Mouse (Mus musculus): ENCODE measurements at regions not wholly inside any gene's neighbourhood (a gene's known extent, or its start where the extent isn't known, plus 50 kb on each side); places are given as distances from the start of the nearest gene placed in this dataset.
"Not testable (repeated sequence)": the region's sequence is repeated elsewhere in the genome, so short reads cannot be mapped to it uniquely, and the experiment has no call there.

- ATAC-seq (replicated peaks; ENCODE audit: low FRiP score, low TSS enrichment, low read depth): not testable (repeated sequence)
Observed at GRCm38 (mm10) chr14:53255962-53256361, 760.4 kb upstream of the Olfr1507 start.

GRCm38 (mm10) chr14:53253470-53253869, 757.9 kb upstream of the Olfr1507 start:
- H3K27me3 ChIP-seq (replicated peaks; ENCODE audit: control insufficient read depth, insufficient read depth, low read length); H3K4me1 ChIP-seq (replicated peaks; ENCODE audit: control insufficient read depth, insufficient read depth, low read length): not testable (repeated sequence)

More at GRCm38 (mm10) chr14:53255962-53256361, 760.4 kb upstream of the Olfr1507 start:
- DNase-seq (ENCODE audit: low spot score); H3K36me3 ChIP-seq (ENCODE audit: control insufficient read depth, insufficient read depth, low read length); H3K27ac ChIP-seq (ENCODE audit: low read depth); H3K4me2 ChIP-seq (ENCODE audit: low read length); H3K4me3 ChIP-seq (ENCODE audit: low read depth, low read length); H3K9me3 ChIP-seq (ENCODE audit: control insufficient read depth, low read length); H3K9ac ChIP-seq (ENCODE audit: low read length); H3K27me3 ChIP-seq (replicated peaks; ENCODE audit: control insufficient read depth, insufficient read depth, low read length); H3K4me1 ChIP-seq (replicated peaks; ENCODE audit: control insufficient read depth, insufficient read depth, low read length): not testable (repeated sequence)
- WGBS: no CpG with 5 or more reads among the region's 3 CpGs

GRCm38 (mm10) chr14:53231142-53231541, 735.6 kb upstream of the Olfr1507 start:
- H3K4me3 ChIP-seq (ENCODE audit: low read depth, low read length); H3K9me3 ChIP-seq (ENCODE audit: control insufficient read depth, low read length); DNase-seq (ENCODE audit: low spot score); H3K4me2 ChIP-seq (ENCODE audit: low read length); H3K27me3 ChIP-seq (replicated peaks; ENCODE audit: control insufficient read depth, insufficient read depth, low read length); H3K27ac ChIP-seq (ENCODE audit: low read depth); H3K36me3 ChIP-seq (ENCODE audit: control insufficient read depth, insufficient read depth, low read length); H3K9ac ChIP-seq (ENCODE audit: low read length); ATAC-seq (replicated peaks; ENCODE audit: low FRiP score, low TSS enrichment, low read depth); H3K4me1 ChIP-seq (replicated peaks; ENCODE audit: control insufficient read depth, insufficient read depth, low read length): not testable (repeated sequence)
- WGBS: no CpG with 5 or more reads among the region's 6 CpGs

More at GRCm38 (mm10) chr14:53253470-53253869, 757.9 kb upstream of the Olfr1507 start:
- not testable (repeated sequence) for H3K9ac ChIP-seq (ENCODE audit: low read length); DNase-seq (ENCODE audit: low spot score); H3K4me2 ChIP-seq (ENCODE audit: low read length); H3K4me3 ChIP-seq (ENCODE audit: low read depth, low read length); ATAC-seq (replicated peaks; ENCODE audit: low FRiP score, low TSS enrichment, low read depth); H3K9me3 ChIP-seq (ENCODE audit: control insufficient read depth, low read length); H3K27ac ChIP-seq (ENCODE audit: low read depth); H3K36me3 ChIP-seq (ENCODE audit: control insufficient read depth, insufficient read depth, low read length)

GRCm38 (mm10) chr14:53224789-53225188, 729.2 kb upstream of the Olfr1507 start:
- H3K36me3 ChIP-seq (ENCODE audit: control insufficient read depth, insufficient read depth, low read length); H3K27ac ChIP-seq (ENCODE audit: low read depth); H3K27me3 ChIP-seq (replicated peaks; ENCODE audit: control insufficient read depth, insufficient read depth, low read length); ATAC-seq (replicated peaks; ENCODE audit: low FRiP score, low TSS enrichment, low read depth); H3K9me3 ChIP-seq (ENCODE audit: control insufficient read depth, low read length); DNase-seq (ENCODE audit: low spot score); H3K4me3 ChIP-seq (ENCODE audit: low read depth, low read length); H3K4me2 ChIP-seq (ENCODE audit: low read length); H3K4me1 ChIP-seq (replicated peaks; ENCODE audit: control insufficient read depth, insufficient read depth, low read length); H3K9ac ChIP-seq (ENCODE audit: low read length): not testable (repeated sequence)
- no CpG with 5 or more reads among the region's 1 CpGs for WGBS

- no CpG with 5 or more reads among the region's 3 CpGs for WGBS
- ATAC-seq (replicated peaks; ENCODE audit: low FRiP score, low TSS enrichment, low read depth); H3K9me3 ChIP-seq (ENCODE audit: control insufficient read depth, low read length): not testable (repeated sequence)
Observed at GRCm38 (mm10) chr14:53210554-53210953, 715.0 kb upstream of the Olfr1507 start.

GRCm38 (mm10) chr14:53209258-53209657, 713.7 kb upstream of the Olfr1507 start:
- H3K4me2 ChIP-seq (ENCODE audit: low read length); H3K9ac ChIP-seq (ENCODE audit: low read length); H3K9me3 ChIP-seq (ENCODE audit: control insufficient read depth, low read length); H3K27me3 ChIP-seq (replicated peaks; ENCODE audit: control insufficient read depth, insufficient read depth, low read length); H3K36me3 ChIP-seq (ENCODE audit: control insufficient read depth, insufficient read depth, low read length); ATAC-seq (replicated peaks; ENCODE audit: low FRiP score, low TSS enrichment, low read depth); H3K27ac ChIP-seq (ENCODE audit: low read depth); H3K4me3 ChIP-seq (ENCODE audit: low read depth, low read length); DNase-seq (ENCODE audit: low spot score); H3K4me1 ChIP-seq (replicated peaks; ENCODE audit: control insufficient read depth, insufficient read depth, low read length): not testable (repeated sequence)

More at GRCm38 (mm10) chr14:53210554-53210953, 715.0 kb upstream of the Olfr1507 start:
- H3K27ac ChIP-seq (ENCODE audit: low read depth); H3K4me1 ChIP-seq (replicated peaks; ENCODE audit: control insufficient read depth, insufficient read depth, low read length); H3K4me2 ChIP-seq (ENCODE audit: low read length); H3K4me3 ChIP-seq (ENCODE audit: low read depth, low read length); DNase-seq (ENCODE audit: low spot score); H3K27me3 ChIP-seq (replicated peaks; ENCODE audit: control insufficient read depth, insufficient read depth, low read length); H3K9ac ChIP-seq (ENCODE audit: low read length); H3K36me3 ChIP-seq (ENCODE audit: control insufficient read depth, insufficient read depth, low read length): not testable (repeated sequence)

- not testable (repeated sequence) for H3K4me3 ChIP-seq (ENCODE audit: low read depth, low read length); H3K9me3 ChIP-seq (ENCODE audit: control insufficient read depth, low read length); H3K27me3 ChIP-seq (replicated peaks; ENCODE audit: control insufficient read depth, insufficient read depth, low read length); H3K4me1 ChIP-seq (replicated peaks; ENCODE audit: control insufficient read depth, insufficient read depth, low read length); H3K36me3 ChIP-seq (ENCODE audit: control insufficient read depth, insufficient read depth, low read length); H3K27ac ChIP-seq (ENCODE audit: low read depth); H3K4me2 ChIP-seq (ENCODE audit: low read length); ATAC-seq (replicated peaks; ENCODE audit: low FRiP score, low TSS enrichment, low read depth); DNase-seq (ENCODE audit: low spot score); H3K9ac ChIP-seq (ENCODE audit: low read length)
- WGBS: no CpG with 5 or more reads among the region's 3 CpGs
Observed at GRCm38 (mm10) chr14:53190931-53191330, 695.4 kb upstream of the Olfr1507 start.

- not testable (repeated sequence) for H3K27ac ChIP-seq (ENCODE audit: low read depth); ATAC-seq (replicated peaks; ENCODE audit: low FRiP score, low TSS enrichment, low read depth); H3K36me3 ChIP-seq (ENCODE audit: control insufficient read depth, insufficient read depth, low read length); H3K4me1 ChIP-seq (replicated peaks; ENCODE audit: control insufficient read depth, insufficient read depth, low read length); H3K4me3 ChIP-seq (ENCODE audit: low read depth, low read length); DNase-seq (ENCODE audit: low spot score); H3K9ac ChIP-seq (ENCODE audit: low read length); H3K4me2 ChIP-seq (ENCODE audit: low read length); H3K27me3 ChIP-seq (replicated peaks; ENCODE audit: control insufficient read depth, insufficient read depth, low read length); H3K9me3 ChIP-seq (ENCODE audit: control insufficient read depth, low read length)
Observed at GRCm38 (mm10) chr14:53174099-53174498, 678.5 kb upstream of the Olfr1507 start.

GRCm38 (mm10) chr14:53166327-53166726, 670.8 kb upstream of the Olfr1507 start:
- not testable (repeated sequence) for H3K4me3 ChIP-seq (ENCODE audit: low read depth, low read length); H3K27me3 ChIP-seq (replicated peaks; ENCODE audit: control insufficient read depth, insufficient read depth, low read length); H3K4me1 ChIP-seq (replicated peaks; ENCODE audit: control insufficient read depth, insufficient read depth, low read length); H3K4me2 ChIP-seq (ENCODE audit: low read length); ATAC-seq (replicated peaks; ENCODE audit: low FRiP score, low TSS enrichment, low read depth); H3K36me3 ChIP-seq (ENCODE audit: control insufficient read depth, insufficient read depth, low read length); H3K9me3 ChIP-seq (ENCODE audit: control insufficient read depth, low read length); H3K9ac ChIP-seq (ENCODE audit: low read length); H3K27ac ChIP-seq (ENCODE audit: low read depth); DNase-seq (ENCODE audit: low spot score)
- WGBS: no CpG with 5 or more reads among the region's 2 CpGs

Data from intestine, embryonic 14.5 days (tissue).